Mouse (Mus musculus) left cerebral cortex, adult 2 months (tissue): ENCODE data around the gene Tectb. TPM values are rescaled to one million over a fixed set of nuclear protein-coding genes. Genes with fewer than 3 reads are reported as not detected.
"Not testable (repeated sequence)": the region's sequence is repeated elsewhere in the genome, so short reads cannot be mapped to it uniquely, and the experiment has no call there.

ENCODE experiments used
- DNase-seq, 2 experiments: peaks; one replicate each; pipeline ENCODE4 v3.0.0; 2021 to 2022; ENCODE audit warnings: low spot score in 2 of 2, mixed read lengths in 1 of 2; ENCODE audit errors: extremely low spot score in 1 of 2
- H3K27ac ChIP-seq: fragments of 200-600 bp; 2 replicates; pipeline ENCODE4 v1.8.1; 2022
- H3K4me3 ChIP-seq: fragments of 200-600 bp; 2 replicates; pipeline ENCODE4 v1.8.1; 2022
- CTCF ChIP-seq: fragments of 200-600 bp; IDR thresholded peaks from 2 replicates; pipeline ENCODE4 v1.8.1; 2022; ENCODE audit warnings: antibody characterized with exemption, mild to moderate bottlenecking, moderate library complexity
- intact Hi-C: fragments of 180-260 bp; cut with DNase I; formaldehyde crosslinking; loops from one replicate; pipeline ENCODE4 v1.15.1; 2025
- total RNA-seq, 2 experiments: library from RNA; stranded (reverse); gene quantifications; 2 replicates each; pipeline ENCODE4 v1.2.3; 2021

Gene Tectb
- total RNA-seq, 2 experiments from 2014 or later = not detected

DNA sequence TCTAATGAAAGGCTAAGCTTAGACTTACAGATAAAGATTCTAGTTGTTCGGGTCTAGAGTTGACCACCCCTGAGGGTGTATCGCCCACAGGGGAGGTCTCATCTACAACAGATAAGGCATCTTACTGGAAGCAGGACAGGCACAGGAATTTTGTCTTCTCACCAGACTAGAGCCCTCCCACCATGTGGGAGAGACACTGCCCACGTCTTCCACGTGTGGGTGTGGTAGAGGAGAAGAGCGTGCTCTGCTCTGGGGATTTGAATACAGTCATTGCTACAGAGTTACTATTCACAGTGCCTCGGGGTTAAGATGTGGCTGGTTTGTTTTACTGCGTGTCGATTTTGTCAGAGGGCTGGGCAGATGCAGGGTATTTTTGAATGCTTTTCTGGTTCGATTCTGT is 33.0 kb upstream of the Tectb start:
- no peak for DNase-seq
- intact Hi-C loops = no loop called here
- no peak for TF ChIP-seq CTCF
- Histone ChIP-seq H3K4me3 (no peak overlapping the region), H3K27ac (no peak overlapping the region)

DNA sequence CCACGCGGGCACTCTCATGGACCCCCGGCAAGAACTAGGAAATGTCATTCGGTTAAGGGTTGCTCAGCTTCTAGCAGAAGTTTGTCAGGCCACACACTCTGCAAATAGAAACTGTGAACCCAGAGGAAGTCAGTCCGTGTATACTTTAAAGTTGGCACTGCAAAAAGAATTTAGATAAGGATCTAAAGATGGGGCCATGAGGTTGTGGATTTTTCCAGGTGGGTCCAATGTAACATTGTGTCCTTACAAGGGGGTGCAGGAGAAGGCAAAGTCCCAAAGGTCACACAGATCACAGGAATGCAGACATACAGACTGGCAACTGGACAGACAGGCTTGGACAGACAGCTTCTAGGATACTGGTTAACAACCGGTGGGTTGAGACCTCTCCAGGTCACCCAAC is 32.4 kb upstream of the Tectb start:
- intact Hi-C loops = no loop called here

DNA sequence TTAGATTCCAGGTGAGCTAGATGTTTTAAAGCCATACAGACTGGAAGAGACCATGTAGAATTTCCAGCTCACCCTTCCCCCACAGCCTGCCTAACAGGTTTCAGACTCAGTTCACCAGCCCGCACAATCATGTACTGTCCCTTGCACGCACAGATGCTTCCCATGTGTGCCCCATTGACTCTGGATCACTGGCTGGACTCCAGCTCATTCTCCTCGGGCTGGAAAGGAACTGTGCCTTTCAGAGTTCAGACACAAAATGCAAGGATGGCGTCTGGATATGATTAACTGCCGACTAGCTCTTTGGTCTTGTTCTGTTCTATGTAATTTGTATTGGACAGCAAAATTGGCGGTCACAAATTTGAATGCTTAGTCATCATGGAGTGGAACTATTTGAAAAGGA is 30.9 kb upstream of the Tectb start:
- intact Hi-C loops = no loop called here
- no peak overlapping the region for H3K4me3 ChIP-seq
- H3K27ac ChIP-seq = no peak overlapping the region
- DNase-seq = no peak
- no peak for TF ChIP-seq CTCF

More for the DNA sequence above, 32.4 kb upstream of the Tectb start:
- H3K27ac ChIP-seq = no peak overlapping the region
- no peak for TF ChIP-seq CTCF
- H3K4me3 ChIP-seq = no peak overlapping the region
- no peak for DNase-seq

DNA sequence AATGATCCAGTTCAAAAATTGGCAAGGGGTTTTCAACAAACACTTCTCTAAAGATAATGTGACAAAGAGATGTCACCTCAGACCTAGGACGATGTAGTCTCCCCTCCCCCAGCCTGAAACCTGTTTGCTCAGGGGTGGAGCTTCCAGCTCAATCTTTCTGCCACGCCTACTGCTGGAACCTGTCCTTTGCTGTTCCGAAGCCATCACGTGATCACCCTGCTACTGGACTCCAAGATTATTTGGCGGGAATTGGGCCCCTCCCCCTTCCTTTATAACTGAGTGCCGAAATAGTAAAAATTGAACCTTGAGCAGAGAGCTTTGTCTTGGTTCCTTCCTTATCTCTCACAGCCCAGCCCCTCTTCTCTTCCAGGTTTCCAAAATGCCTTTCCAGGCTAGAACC is 28.3 kb upstream of the Tectb start:
- intact Hi-C loops, H3K27ac ChIP-seq, DNase-seq: not testable (repeated sequence)

DNA sequence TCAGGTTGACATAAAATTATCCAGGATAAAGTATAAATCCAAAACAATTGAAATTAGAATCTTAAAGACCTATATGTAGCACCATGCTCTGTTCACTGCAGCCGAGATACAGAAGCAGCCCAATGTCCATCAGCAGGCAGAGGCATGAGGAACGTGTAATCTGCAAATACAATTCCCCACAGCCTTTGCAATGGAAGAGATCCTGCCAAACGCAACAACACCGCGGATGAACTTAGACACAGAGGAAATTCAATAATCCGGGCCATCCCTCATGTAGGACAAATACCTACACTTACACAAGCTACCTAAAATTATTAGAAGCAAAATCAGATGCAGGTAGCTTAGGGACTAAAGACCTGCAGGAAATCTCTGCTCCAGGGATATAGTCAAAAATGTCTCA is 27.6 kb upstream of the Tectb start:
- DNase-seq = no peak
- intact Hi-C loops = no loop called here
- no peak overlapping the region for H3K4me3 ChIP-seq
- H3K27ac ChIP-seq = no peak overlapping the region
- TF ChIP-seq CTCF = no peak

More for the DNA sequence above, 28.3 kb upstream of the Tectb start:
- not testable (repeated sequence) for H3K4me3 ChIP-seq

DNA sequence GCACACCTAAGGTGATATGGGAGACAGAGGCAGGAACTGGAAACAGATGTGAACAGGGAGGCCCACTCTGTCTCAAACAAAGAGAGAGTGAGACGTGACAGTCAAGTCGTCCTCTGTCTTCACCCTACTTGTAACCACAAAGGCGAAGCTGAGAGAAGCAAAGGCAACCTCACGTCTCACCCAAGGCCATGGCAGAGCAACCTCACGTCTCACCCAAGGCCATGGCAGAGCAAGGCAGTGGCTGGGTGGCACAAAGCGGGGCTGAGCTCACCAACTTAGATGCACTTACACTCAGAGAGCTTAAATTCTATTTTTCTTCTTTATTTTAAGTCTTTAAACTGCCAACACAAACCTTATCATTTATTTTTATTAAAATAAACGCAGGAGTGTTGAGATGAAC is 23.5 kb upstream of the Tectb start:
- Histone ChIP-seq H3K27ac (no peak overlapping the region), H3K4me3 (no peak overlapping the region)
- no peak for DNase-seq
- TF ChIP-seq CTCF = no peak
- intact Hi-C loops = no loop called here

DNA sequence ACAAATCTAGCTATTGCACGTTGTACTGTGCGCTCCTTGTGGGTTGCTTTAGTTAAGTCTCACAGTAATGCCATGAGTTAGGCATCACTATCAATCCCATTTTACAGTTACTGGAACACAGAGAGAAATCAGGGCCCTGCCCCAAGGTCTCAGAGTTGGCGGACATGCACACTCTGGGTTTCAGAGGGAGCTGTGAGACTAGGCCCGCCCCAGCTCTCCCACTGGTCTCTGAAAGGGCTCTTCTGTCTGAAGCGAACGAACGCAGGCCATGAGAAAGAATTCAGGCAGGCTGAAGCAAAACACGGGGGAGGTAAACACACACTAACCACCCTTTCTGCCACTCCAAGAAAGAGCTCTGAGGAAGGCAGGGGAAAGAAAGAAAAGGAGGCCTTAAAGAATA is 21.9 kb upstream of the Tectb start:
- Histone ChIP-seq H3K4me3 (no peak overlapping the region), H3K27ac (no peak overlapping the region)
- intact Hi-C loops = no loop called here
- no peak for TF ChIP-seq CTCF
- DNase-seq = no peak

DNA sequence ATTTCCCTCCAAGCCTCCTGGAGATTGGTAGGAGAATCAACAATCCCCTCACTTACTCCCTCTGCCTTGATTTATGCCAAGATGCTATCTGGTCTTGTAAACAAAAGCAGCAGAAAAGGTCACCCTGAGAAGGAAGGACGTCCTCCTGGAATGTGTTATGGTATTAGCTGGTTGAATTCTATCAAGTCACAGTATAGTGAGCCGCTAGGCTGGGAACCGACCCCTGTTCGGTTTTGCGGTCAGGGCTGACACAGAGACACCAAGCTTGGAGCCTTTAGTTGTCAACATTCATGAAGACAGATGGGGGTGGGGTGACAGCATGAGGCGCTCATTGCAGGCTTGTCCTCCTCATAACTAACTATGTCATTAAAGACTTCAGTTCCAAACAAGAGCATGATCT is 20.7 kb upstream of the Tectb start:
- no peak for TF ChIP-seq CTCF
- DNase-seq = no peak
- Histone ChIP-seq H3K27ac (no peak overlapping the region), H3K4me3 (no peak overlapping the region)
- intact Hi-C loops = no loop called here

DNA sequence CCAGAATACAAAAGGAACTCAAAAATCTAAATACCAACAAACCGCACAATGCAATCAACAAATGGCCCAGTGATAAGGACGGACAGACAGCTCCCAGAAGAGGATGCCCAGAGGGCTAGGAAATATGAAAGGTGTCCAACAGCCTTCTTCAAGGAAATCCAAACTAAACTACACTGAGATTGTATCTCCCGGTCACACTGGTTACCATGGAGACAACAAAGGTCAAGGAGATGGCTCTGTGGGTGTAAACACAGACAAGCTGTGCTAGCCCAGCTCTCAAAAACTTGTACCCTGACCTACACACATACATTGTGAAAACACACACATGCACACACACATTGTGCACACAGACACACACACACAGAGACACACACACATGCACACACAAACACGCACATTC is 18.3 kb upstream of the Tectb start:
- no peak for DNase-seq
- no peak overlapping the region for H3K27ac ChIP-seq
- intact Hi-C loops = no loop called here
- TF ChIP-seq CTCF = no peak
- H3K4me3 ChIP-seq = no peak overlapping the region

DNA sequence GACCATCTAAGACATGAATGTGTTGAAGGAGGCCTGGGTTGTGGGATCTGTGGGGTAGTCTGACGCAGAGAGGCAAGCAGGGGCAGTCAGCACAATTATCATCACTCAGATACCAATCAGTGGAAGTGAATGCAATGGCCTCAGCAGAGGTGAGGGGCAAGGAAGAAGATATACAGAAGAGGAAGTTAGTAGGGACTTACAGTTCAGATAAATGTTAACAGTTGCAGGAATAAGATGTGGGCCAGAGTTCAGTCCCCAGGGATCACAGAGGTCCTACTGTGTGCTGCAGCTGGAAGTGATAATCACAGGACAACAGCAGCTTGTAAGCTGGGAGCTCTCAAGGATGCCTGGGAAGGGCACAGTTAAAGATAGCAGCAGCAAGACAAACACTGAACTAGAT is 16.4 kb upstream of the Tectb start:
- H3K27ac ChIP-seq = no peak overlapping the region
- no peak overlapping the region for H3K4me3 ChIP-seq
- DNase-seq = no peak
- no peak for TF ChIP-seq CTCF
- intact Hi-C loops = no loop called here

DNA sequence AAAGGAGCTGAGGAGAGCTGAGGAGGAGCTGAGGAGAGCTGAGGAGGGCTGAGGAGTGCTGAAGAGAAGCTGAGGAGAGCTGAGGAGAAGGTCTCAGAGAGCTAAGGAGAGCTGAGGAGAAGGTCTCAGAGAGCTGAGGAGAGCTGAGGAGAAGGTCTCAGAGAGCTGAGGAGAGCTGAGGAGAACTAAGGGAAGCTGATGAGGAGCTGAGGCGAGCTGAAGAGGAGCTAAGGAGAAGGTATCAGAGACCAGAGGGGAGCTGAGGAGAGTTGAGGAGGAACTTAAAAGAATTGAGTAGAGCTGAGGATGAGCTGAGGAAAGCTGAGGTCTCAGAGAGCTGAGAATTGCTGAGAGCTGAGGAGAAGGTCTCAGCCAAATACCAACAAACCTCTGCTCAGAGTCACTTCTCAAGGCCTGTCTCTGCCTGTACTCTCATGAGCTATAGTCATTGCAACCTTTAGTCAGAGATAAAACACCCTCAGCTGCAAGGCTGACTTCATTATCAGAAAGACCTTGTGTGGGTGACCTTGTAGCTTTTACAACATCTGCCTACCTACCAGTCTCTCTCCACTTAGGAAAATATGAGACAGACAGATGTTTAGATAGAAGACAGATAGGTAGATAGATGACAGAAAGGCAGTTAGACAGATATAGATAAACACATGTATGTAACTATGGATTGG is 15.2 kb upstream of the Tectb start:
- no peak for DNase-seq
- TF ChIP-seq CTCF = no peak
- no peak overlapping the region for H3K4me3 ChIP-seq
- intact Hi-C loops = no loop called here
- H3K27ac ChIP-seq = no peak overlapping the region

DNA sequence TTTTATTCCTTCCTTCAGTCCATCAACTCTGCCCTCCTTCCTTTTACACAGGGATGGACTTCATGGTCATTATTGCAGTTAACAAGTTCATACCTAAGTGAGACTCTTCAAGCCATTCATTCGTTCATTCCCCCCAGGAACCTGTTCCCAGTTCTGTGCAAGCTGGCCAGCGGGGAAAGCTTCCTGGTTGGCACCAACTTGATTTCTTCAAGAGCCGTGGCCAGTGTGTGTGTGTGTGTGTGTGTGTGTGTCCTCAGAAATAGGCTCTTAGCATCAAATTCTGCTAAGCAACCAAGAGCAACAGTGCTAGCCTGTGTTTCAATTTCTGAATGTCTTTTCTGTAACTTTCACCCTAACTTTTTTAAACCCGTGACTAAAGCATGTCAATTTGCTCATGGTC is 14.6 kb upstream of the Tectb start:
- no peak for DNase-seq
- H3K4me3 ChIP-seq = no peak overlapping the region
- H3K27ac ChIP-seq = no peak overlapping the region
- intact Hi-C loops = no loop called here
- TF ChIP-seq CTCF = no peak

DNA sequence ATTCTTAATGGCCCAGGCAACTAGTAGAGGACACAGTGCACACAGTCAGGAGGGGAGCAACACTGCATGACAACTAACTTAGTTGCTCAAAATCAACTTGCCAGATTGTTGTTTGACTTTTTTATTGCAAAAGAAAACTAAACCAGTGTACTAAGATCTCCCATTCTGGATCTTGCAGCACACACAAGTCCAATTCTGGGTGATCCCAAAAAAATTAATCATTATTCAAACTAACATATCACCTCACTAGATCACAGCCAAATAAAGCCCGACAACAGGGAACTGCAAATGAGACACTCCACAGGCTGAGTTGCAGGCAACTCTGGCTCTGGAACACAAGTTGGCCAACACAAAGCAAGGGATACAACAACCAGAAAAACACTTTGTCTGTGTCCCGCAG is 13.8 kb upstream of the Tectb start:
- Histone ChIP-seq H3K27ac (no peak overlapping the region), H3K4me3 (no peak overlapping the region)
- intact Hi-C loops = no loop called here
- no peak for DNase-seq
- TF ChIP-seq CTCF = no peak
